Mouse (Mus musculus) retina, adult 2 months (tissue): ENCODE measurements at regions not wholly inside any gene's neighbourhood (a gene's known extent, or its start where the extent isn't known, plus 50 kb on each side); places are given as distances from the start of the nearest gene placed in this dataset.
"Not testable (repeated sequence)": the region's sequence is repeated elsewhere in the genome, so short reads cannot be mapped to it uniquely, and the experiment has no call there.

Source experiments
- DNase-seq: peaks from one replicate; pipeline ENCODE4 v3.0.0-alpha.2; 2012; ENCODE audit warnings: low read depth, low spot score

GRCm38 (mm10) chr6:25101761-25102160 is 145.7 kb upstream of the Tmem229a start:
- no peak for DNase-seq

DNA sequence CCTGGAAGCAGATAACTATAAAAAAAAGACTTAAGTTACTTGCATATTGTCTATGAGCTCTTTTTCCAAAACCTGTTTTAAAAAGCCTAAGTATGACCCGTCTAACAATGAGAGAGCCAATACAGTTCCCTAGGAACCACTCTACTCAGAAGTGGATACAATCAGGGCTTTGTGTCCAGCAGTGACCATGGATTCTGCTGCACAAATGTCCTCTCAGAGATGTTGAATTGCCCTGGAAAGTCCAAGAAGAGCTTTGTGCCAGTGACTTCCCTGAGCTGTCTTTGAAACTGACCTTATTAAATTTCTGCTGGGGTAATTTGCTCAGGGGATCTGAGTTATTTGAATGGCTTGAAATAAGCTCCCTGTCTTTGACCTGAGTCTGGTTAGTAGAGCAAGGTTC is 131.1 kb upstream of the Tmem229a start:
- no peak for DNase-seq

- no peak for DNase-seq
Measured at GRCm38 (mm10) chr6:25085871-25086270, 129.8 kb upstream of the Tmem229a start.

DNA sequence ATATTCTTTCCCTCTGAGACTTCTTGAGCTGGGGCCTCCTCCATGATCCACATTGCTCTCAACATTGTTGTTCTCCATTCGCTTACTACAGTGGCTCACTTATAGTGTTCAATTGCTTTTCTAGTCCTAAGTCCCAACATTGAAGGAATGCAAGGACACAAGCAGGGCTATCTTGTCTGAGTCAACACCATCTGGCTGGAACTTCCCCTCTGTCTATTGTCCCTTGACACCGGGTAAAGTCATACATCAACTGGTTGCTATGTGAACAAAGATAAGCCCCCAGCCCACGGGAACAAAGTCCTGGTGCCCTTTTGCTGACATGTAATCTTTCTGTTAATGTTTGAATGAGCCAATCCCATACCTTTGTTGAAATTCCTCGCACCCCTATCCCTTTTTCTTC is 129.2 kb upstream of the Tmem229a start:
- DNase-seq, result not testable (repeated sequence)

- no peak for DNase-seq
Measured at GRCm38 (mm10) chr6:25065913-25066312, 109.8 kb upstream of the Tmem229a start.

- no peak for DNase-seq
Measured at GRCm38 (mm10) chr6:25032878-25033509, 76.9 kb upstream of the Tmem229a start.

DNA sequence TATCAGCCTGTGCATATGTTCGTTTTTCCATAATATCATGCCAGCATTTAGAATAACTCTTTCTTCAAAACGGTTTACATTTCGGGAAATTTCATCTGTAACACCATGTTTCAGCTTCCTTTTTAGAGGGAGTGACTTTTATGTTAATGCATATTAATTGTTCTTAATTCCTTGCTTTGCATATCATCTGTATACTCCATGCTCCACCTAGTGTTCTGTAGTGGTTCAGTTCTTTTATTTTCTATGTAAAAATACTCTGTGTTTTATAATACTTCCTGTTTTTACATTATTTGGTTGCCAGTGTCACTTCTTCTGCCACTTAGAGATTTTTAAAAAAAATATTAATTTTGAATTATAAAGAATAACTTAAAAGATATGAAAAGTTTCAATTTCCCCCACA is 70.9 kb upstream of the Tmem229a start:
- DNase-seq, result no peak

DNA sequence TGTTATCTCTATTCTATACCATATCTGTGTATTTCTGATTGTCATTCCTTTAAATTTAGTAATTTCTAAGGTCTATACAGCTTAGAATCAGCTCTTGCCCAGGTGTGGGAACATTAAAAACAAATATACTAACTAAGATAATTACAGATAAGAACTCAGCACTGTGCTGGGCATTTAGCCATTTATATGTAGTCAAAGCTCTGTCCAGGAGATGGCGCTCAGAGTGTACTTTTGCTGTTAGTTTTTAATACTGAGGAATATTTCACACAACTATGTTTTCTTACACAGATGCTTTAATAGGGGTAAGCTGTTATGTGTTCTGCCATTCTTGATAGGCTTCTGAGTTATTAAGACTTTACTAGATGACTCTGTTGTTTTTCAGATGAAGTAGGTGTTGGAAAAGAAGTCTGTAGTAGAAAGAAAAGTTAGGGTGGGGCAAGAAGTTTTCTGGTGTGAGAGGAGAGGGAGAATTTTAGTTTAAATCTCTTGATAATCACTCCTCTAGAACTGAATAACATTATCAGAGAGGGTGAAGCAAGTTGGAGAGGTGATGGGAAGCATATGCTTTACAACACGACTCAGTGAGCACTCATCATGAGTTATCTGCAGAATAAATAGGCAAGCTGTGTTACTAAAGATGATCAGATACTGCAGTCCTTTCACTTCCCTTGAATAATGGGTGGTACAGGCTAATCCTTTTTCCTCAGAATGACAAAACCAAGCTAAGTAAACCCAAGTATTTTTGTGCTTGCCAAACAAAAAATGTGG is 64.1 kb upstream of the Tmem229a start:
- peak; percentile 9 for DNase-seq

DNA sequence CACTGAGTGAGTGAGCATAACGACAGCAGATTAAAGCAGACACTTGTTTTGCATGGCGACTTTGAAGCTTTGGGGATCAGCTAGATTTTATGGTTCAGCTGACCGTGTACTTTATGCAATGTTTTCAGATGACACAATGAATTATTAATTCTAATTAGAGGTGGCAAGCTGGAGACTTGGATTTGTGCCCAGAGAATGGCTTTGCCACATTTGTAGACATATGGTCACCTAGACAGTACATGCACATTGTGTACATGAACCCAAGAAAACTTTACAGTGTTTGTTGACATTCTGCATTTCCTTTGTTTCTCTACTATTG is 57.1 kb upstream of the Tmem229a start:
- DNase-seq, result no peak

GRCm38 (mm10) chr6:25012376-25013287 is 56.5 kb upstream of the Tmem229a start:
- no peak for DNase-seq

- not testable (repeated sequence) for DNase-seq
Measured at GRCm38 (mm10) chr6:25008856-25009255, 52.8 kb upstream of the Tmem229a start.
